Mouse (Mus musculus) megakaryocyte, embryonic 14.5 days (primary cell): Measurements from ENCODE around the gene Ttyh1. TPM values are rescaled to one million over a fixed set of nuclear protein-coding genes. Genes with fewer than 3 reads are reported as not detected.

Experiments used
- H3K27me3 ChIP-seq: replicated peaks from 2 replicates; pipeline ENCODE3; 2012; ENCODE audit warnings: inconsistent platforms
- H3K36me3 ChIP-seq: replicated peaks from 2 replicates; pipeline ENCODE3; 2012; ENCODE audit warnings: low read length, inconsistent platforms, mixed read lengths
- H3K4me1 ChIP-seq: 2 replicates; pipeline ENCODE4 v1.6.1; 2012; ENCODE audit warnings: inconsistent platforms
- H3K4me3 ChIP-seq: replicated peaks from 2 replicates; pipeline ENCODE3; 2012; ENCODE audit warnings: moderate library complexity, mild to moderate bottlenecking, inconsistent platforms
- H3K9me3 ChIP-seq: 2 replicates; pipeline ENCODE4 v1.6.1; 2012; ENCODE audit warnings: inconsistent platforms
- FLI1 ChIP-seq: IDR thresholded peaks from 2 replicates; pipeline ENCODE4 v1.6.1; 2012; ENCODE audit warnings: low read length, inconsistent platforms, mixed read lengths
- GATA1 ChIP-seq: IDR thresholded peaks from 3 replicates; pipeline ENCODE4 v1.6.1; 2012; ENCODE audit warnings: mixed read lengths, low read length, inconsistent platforms, borderline replicate concordance
- polyA plus RNA-seq: library from polyadenylated mRNA; stranded (reverse); fragments of >175 nt; gene quantifications from 2 replicates; pipeline ENCODE4 v1.2.3, GENCODE M21; 2012; ENCODE audit warnings: low replicate concordance; ENCODE audit not compliant: insufficient read depth

Gene Ttyh1
- polyA plus RNA-seq, 1 experiment, result not detected

GRCm38 (mm10) chr7:4164090-4164910, 45.1 kb downstream of the Ttyh1 start, which contains the start of gene Cdc42ep5:
Cdc42ep5 (minus strand) TSS chr7:4164860.
- Histone ChIP-seq H3K4me1 (peaks cover 64% of the 10 kb centered on the region), H3K36me3 (peaks cover 26% of the 10 kb centered on the region), H3K9me3 (no peaks in the 10 kb centered on the region), H3K4me3 (peak within 1 kb of the TSS; percentile 94), H3K27me3 (no peaks in the 10 kb centered on the region)
- no peak for TF ChIP-seq FLI1
- no peak for TF ChIP-seq GATA1

GRCm38 (mm10) chr7:4165286-4165685, 46.1 kb downstream of the Ttyh1 start:
- no peaks in the 10 kb centered on the region for H3K27me3 ChIP-seq
- H3K4me3 ChIP-seq, result peak overlapping the region; percentile 94
- H3K36me3 ChIP-seq, result peaks cover 26% of the 10 kb centered on the region
- H3K9me3 ChIP-seq, result no peaks in the 10 kb centered on the region
- H3K4me1 ChIP-seq, result peaks cover 68% of the 10 kb centered on the region
- no peak for TF ChIP-seq GATA1
- TF ChIP-seq FLI1, result no peak

GRCm38 (mm10) chr7:4167098-4167497, 47.9 kb downstream of the Ttyh1 start:
- Histone ChIP-seq H3K36me3 (peaks cover 12% of the 10 kb centered on the region), H3K9me3 (no peaks in the 10 kb centered on the region), H3K4me3 (no peak overlapping the region), H3K27me3 (no peaks in the 10 kb centered on the region), H3K4me1 (peaks cover 54% of the 10 kb centered on the region)
- TF ChIP-seq GATA1 (no peak), FLI1 (no peak)

GRCm38 (mm10) chr7:4170193-4170938, 51.2 kb downstream of the Ttyh1 start:
- TF ChIP-seq FLI1 (no peak), GATA1 (no peak)
- Histone ChIP-seq H3K9me3 (no peaks in the 10 kb centered on the region), H3K4me3 (no peak overlapping the region), H3K36me3 (no peaks in the 10 kb centered on the region), H3K4me1 (peaks cover 25% of the 10 kb centered on the region), H3K27me3 (no peaks in the 10 kb centered on the region)

GRCm38 (mm10) chr7:4178438-4178837, 59.2 kb downstream of the Ttyh1 start:
- no peak for TF ChIP-seq GATA1
- no peak for TF ChIP-seq FLI1
- no peaks in the 10 kb centered on the region for H3K4me1 ChIP-seq
- H3K27me3 ChIP-seq, result peaks cover 7% of the 10 kb centered on the region
- H3K4me3 ChIP-seq, result no peak overlapping the region
- peaks cover 4% of the 10 kb centered on the region; the same call in 1 of the 2 replicates for H3K9me3 ChIP-seq
- H3K36me3 ChIP-seq, result no peaks in the 10 kb centered on the region

Other genes starting within 250 kb of the Ttyh1 start
- gene Gm14548, start 221.3 kb upstream of the Ttyh1 start, polyA plus RNA-seq, result 0.12 TPM in 1 of 2 replicates, not detected in the other
- gene Lilra6, start 203.9 kb upstream of the Ttyh1 start, polyA plus RNA-seq, result 1.1 TPM in 1 of 2 replicates, not detected in the other
- gene Lair1, start 56.2 kb upstream of the Ttyh1 start, polyA plus RNA-seq, result 0.12 TPM in 1 of 2 replicates, not detected in the other
- gene Leng8, start 17.6 kb downstream of the Ttyh1 start, polyA plus RNA-seq, result 56.6 and 193 TPM in 2 replicates
- 1.6 and 5.1 TPM in 2 replicates for gene Leng9, start 31.0 kb downstream of the Ttyh1 start, polyA plus RNA-seq
- gene Cdc42ep5, start 45.5 kb downstream of the Ttyh1 start, polyA plus RNA-seq, result 634 and 2,176 TPM in 2 replicates
- not detected in 2 replicates for gene Lilra5, start 118.3 kb downstream of the Ttyh1 start, polyA plus RNA-seq
- gene Ncr1, start 218.3 kb downstream of the Ttyh1 start, polyA plus RNA-seq, result not detected in 2 replicates